Mouse (Mus musculus): ENCODE measurements around the gene Pikfyve. TPM values are rescaled to one million over a fixed set of nuclear protein-coding genes. Genes with fewer than 3 reads are reported as not detected.
A peak's percentile ranks its signal among the peaks of the same experiment; 100 is the strongest.

The Pikfyve gene
- 10 to 100 TPM in 1 of 4 experiments, 1 to 10 TPM in 3; 9.8 to 11.8 (median 9.9) TPM for total RNA-seq (2022)

DNA sequence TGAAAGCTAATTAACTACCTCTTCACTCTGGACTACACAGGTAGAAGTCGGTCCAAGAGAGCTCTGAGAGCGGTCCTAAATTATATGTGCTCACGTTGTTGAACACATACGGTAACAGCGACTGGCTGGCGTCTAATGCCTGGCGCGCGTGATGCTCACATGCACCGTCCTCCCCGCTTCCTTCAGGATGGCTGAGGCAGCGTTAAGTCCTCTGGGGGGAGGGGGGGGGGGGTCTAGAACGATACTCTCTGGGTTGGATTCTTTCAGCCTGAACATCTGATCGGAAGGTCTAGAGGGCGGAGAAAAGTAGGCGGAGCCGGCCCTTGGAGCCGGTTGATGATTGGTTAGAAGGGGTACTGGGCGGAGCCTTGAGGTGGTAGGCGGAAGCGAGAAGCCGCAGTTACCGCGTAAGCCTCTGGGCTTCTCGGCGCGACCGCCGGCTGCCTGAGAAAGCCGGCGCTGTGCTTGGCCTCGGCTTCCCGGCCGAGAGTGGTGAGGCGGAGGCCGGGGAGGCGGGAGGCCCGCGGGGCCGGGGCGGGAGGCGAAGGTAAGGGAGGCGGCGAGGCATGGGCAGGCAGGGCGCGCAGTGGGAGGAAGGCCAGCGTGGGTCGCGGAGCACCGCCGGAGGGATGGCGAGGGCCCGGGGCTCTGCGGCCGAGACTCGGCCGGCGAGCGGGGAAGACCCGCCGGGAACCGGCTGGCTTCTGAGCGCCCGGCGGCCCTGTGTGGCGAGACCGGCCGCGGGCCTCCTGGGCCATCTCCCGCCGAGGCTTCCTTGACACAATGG lies at the start of gene Pikfyve, which contains the start of gene Idh1:
Pikfyve (plus strand) TSS at position 397 of the 787 bp plus-strand sequence.
Idh1 (minus strand) TSS at position 214 of the 787 bp plus-strand sequence.
- peak; percentile 95 for DNase-seq (ENCODE audit: low spot score)

DNA sequence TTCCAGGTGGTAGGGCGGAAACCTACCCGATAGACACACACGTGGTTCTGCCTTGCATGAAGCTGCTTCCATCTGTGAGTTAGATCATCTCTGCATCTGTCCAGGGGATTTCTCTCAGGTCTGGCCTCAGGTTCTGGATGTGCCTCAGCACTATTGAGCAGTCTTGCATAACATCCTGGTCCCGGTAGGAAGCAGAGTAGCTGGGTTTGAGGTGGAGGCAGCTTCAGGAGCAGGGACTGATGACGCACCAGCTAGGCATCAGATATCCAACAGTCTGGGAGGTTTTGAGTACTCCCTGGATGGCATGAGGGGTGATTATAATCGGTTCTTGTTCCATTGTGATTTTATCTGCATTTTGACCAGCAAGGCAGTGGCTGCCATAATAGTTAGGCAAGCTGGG lies 48.9 kb upstream of the Pikfyve start:
- no peak for DNase-seq (ENCODE audit: low spot score)

DNA sequence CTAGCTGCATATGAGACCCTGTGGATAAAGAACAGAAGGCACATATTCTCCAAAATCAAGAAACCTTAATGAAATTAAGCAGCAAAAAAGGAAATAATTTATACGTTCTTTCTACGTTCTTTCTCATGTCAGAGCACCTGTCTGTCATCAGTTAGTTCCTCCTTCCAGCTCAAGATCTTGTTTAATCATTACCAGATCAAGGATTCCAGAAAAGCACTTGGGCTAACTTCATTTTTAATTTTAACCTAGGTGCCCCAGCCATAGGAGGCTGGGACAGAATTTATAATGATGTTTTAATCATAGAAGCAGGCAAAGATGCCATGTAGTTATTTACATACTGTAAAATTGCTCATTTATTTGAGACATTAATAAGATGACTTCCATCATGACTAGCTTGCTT lies 41.7 kb upstream of the Pikfyve start:
- no peak for DNase-seq (ENCODE audit: low spot score)

DNA sequence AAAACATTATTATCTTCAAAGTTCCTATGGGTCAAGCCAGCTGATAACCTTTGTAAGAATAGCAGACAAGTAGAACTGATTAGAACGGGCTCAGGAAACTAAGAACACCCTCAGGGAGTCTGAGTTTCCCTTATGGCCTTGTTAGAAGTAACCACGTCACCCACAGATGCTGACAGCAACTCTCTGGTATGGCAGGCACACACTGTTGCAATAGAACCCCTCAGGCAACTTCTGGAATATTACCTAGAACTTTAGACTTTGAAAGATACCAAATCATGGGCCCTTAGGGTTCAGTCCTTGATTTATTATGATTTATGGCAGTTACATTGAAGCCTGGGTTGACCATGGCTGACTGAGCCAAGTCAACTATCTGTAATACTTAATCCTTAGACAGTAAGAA lies 39.9 kb upstream of the Pikfyve start:
- no peak for DNase-seq (ENCODE audit: low spot score)

DNA sequence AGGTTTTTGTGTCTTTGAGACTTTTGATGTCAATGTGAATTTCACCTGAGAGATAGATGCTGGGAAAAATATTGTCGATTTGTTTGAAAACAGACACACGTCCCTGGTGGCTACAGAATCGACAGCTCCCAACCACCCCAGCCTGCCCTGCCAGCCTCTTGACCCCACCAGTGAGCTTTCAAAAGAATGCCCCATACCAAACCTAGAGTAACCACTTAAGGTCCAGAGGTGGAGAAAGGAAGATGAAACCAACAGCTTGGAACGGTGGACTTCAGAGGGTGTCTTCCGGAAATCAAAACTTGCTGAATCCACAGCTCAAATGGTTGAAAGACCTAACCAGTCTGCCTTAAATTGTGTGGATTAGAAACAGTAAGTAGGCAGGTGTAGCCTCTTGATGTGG lies 39.2 kb upstream of the Pikfyve start:
- DNase-seq (ENCODE audit: low spot score), result no peak

DNA sequence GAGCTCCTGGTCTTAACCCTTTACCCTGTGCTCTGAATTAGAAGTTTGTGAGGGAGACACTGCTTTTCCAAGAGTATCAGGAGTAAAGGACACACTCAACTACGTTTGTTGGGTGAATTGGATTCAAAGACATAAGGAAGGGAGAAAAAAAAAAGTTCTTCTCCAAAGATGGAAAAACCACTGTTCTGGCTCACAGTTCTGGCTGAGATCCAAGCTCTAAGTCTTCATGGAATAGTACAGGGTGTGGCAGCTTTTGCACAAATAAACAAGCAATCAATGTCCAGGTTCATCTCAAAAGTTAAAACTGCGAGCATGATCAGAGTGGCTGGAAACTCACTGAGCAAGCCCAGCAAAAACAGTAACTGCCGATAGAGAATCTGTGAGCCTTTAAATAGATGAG lies 38.5 kb upstream of the Pikfyve start:
- DNase-seq (ENCODE audit: low spot score), result no peak

DNA sequence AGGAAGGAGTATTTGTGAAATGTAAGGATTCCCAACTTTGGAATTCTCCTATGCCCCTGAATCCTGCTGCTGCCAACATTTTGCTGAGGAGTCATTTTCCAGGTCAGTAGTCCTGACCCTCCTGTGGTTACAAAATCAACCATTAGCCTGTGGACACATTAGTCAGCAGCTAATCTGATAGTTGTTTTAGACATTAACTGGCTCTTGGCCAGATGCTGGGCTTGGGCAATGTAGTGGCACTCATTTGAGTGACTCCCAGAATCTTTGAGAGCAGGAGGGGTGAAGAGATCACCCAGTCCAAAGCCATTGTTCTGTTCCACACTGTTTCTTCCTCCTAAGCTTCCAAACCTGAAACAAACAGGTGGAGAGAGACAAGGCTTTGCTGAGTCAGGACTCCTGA lies 31.7 kb upstream of the Pikfyve start:
- no peak for DNase-seq (ENCODE audit: low spot score)

DNA sequence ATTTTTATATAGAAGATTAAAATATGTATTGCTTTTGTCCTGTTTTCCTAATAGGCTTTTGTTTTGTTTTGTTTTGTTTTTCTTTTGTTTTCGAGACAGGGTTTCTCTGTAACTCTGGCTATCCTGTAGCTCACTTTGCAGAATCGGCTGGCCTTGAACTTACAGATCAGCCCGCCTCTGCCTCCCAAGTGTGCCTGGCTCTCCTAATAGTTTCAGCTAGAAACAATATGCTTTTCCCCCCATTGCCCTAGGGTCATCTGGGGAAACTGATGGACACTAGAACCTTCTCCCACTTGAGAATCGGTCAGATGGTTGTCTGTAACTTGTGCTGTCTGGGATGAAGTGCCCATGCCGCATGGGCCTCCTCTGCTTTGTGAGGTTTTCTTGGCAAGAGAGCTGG lies 30.4 kb upstream of the Pikfyve start:
- no peak for DNase-seq (ENCODE audit: low spot score)

DNA sequence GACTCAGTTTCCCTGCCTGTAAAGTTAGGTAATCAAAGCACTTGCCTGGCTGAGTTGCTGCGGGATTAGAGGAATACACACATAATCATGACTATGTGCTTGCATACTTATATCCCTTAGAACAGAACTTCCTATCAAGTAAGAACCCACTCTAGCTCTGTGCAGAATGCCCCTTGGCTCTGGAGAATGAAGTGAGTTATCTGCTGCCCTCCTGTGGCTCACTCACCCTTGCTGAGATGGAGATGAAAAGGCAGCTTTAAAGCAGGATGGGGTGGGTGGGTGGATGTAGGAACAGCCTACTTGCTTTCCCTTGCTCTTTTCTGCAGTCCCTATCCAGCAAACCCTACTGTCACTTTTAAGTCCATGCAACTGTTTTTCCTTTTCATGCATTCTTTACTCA lies 24.3 kb upstream of the Pikfyve start:
- no peak for DNase-seq (ENCODE audit: low spot score)

DNA sequence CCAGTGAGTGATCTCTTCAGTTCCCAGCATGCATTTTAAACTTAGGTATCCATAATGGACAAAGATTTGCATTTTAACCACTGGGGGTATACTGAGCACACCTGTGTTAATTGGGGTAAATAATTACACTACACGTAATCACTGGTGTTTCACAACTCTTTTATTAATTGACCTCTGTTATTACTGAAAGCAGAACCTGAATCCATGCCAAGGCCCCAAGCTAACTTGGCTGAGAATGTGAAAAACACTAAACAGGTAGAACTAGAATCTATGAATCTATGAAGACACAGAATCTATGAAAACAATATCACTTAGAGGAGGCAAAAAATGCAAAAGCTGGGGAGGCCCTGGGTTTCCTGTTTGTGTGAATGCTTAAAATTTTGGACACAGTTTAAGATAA lies 19.0 kb upstream of the Pikfyve start:
- DNase-seq (ENCODE audit: low spot score), result no peak

DNA sequence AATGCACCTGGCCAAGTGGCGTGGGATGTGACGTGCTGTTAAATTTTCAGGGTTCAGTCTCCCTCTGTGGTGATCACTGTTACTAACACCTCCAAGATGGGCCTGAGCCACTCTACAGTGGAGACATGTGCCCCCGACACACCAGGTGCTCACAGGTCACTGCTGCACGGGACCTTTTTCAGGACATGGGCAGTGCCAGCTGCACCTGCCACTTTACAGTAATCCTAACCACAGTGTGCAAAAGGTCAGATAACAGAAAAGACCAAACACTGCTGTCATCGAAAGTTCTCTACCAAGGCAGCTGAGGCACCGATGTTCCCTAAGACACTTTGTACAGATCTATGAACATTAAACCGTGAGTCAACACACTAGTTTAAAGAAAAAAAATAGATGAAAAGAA lies 16.9 kb upstream of the Pikfyve start:
- DNase-seq (ENCODE audit: low spot score), result no peak

DNA sequence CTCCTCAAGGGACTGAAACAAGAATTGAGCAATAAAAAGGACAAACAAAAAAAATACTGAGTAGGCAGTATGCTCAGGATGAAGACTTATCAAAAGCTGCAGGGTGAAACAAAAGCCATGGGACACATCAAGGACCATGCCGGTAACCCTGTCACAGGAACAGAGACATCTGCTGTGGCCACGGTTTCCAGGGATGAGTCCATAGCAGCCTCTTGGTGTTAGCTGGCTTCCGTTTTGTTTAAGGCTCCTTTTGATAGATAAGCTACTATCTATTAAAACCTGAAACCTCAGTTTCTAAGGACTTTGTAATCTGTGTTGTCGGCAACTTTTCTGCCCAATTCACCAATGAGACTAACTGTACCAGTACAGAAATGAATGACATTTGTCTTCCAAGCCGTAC lies 16.5 kb upstream of the Pikfyve start:
- DNase-seq (ENCODE audit: low spot score), result no peak

DNA sequence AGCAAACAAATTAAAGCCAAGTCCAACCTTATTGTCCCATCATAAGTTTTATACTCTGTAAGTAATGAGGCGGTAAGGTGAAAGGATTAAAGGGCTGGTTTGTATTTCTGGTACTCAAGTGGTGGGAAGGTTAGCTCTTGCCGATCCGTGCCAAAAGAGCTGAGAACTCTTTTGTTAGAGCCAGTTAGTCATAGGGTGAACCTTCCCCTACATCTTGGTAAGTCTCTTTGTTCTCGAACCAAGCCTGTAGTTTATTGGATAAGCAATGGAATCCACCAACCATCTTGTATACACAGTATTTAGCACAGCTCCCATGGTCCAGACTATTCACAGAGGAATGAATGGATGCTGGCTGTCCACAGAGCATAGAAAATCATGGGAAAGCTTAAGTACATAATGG lies 14.9 kb upstream of the Pikfyve start:
- DNase-seq (ENCODE audit: low spot score), result no peak

DNA sequence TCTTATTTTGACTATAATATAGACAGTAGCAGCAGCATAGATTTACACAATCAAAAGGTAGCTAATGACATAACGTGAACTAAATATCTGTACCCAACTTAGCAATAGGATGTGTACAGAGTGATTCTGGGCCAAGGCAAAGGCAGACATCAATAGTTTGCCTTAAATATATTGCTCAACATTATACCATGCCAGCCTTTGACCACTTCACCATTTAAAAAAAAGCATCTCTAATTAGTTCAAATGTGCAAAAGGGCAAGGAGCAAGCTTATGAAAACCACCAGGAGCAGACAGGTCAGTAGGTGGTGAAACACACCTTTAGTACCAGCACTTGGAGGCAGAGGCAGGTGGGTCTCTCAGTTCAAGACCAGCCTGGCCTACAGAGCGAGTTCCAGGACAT lies 12.8 kb upstream of the Pikfyve start:
- DNase-seq (ENCODE audit: low spot score), result no peak

DNA sequence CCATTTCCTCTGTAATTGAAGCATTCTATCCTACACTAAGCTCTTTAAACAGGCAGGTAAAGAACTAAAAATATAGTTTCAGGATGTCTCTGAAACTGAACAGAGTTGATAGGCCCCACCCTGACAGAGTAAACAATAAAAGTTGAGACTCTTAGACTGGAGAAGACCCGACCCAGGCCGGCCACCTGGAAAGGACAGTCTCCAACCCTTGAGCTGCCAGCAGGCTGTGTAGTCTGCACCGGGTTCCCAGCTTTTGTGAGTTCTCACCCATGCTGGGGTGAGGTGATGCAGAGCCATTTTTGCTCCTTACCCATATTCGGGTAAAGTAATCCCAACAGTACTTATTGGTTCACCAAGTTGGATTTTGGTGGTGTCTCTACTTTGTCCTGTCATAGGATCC lies 10.3 kb upstream of the Pikfyve start:
- no peak for DNase-seq (ENCODE audit: low spot score)

DNA sequence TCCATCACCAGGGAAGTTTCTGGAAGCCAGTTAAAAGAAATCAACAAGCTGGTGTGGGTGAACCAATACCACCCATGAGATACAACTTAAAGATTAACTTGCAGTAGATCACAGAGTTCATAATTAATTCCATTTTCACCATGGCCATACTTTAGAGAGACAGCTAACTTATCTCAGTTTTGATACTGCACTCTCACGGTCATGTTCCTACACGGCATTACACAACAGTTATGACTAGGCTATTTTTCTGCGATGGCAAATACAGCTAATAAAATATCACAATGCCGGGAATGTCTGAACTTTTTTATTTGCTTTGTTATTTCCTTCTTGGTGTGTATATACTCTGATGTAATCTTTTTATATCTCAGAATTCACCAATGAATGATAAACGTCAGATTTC lies 9.6 kb upstream of the Pikfyve start:
- peak; percentile 57 for DNase-seq (ENCODE audit: low spot score)

DNA sequence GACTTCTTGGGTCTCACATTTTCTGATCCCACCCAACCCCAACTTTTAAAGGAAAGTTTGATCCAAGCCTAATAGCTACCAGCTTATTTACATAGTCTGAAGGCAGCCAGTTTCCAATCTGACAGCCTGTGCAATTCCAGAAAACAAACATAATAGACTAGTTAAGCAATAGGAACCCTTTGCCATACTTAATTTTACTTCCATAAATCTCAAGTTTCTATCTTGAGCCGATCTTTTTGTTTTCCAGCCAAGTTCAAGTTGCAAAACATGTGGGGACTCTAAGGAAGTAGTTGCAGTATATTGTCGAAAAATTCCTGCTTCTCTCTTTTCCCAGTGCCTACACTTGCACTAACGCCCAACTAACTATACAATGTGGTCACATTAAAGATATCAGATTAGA lies 9.0 kb upstream of the Pikfyve start:
- no peak for DNase-seq (ENCODE audit: low spot score)

DNA sequence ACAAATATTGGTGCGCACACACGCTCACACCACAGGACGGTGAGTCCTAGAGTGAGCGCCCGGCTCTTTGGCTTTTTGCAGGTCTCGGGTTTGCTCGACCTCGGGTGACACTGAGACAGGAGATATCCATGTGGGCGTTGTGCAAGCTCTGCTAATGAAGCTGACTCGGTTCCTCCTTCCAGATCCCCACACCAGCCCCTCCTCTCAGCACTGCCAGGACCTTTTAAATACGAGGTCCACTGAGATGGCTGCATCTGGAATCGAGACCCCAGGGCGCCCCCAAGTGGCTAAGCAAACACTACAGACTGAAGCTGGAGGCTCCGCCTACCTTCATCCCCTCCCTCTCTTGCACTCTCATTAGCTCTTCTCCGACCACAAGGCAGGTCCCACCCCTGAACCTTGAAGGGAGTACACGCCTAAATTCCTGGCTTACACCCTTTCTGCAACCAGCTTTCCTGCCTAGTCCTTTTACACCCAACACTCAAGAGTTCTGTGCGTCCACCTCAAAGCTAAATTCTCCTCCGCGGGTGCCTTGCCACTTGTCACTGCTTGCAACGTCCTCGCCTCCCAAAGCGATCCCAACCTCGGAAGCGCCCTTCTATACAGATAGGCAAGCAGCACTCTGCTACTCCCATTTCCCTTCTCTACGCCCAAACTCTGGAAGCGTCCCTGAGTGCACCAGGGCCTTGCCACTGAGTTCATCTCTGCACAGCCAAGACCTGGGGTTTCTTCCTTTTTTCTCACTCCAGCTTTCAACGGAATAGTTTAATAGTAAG lies 8.2 kb upstream of the Pikfyve start:
- DNase-seq (ENCODE audit: low spot score), result peak; percentile 96

DNA sequence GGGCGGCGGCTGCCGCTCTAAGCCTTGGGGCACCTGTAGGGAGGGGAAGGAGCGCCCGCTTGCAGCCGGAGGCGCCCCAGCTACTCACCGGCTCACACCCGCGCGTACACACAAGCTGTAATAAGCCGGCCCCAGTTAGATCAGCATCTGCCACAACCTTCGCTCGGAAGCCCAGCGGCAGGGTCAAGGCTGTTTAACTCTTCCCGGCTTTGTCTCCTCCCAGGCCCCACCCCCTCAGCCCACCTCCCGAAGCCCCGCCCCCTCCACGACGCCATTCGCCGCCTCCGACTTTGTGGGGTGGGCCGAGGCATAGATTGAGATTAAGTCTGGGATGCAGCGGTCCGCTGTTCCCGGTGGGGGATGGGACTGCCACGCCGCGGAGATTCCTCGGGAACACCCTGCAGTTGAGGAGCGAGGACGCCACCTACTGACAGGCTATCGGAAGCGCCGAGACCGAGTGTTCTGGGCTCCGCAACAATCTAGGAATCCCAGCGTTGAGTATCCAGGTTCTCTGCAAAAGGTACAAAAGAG lies 7.5 kb upstream of the Pikfyve start:
- DNase-seq (ENCODE audit: low spot score), result peak; percentile 97

DNA sequence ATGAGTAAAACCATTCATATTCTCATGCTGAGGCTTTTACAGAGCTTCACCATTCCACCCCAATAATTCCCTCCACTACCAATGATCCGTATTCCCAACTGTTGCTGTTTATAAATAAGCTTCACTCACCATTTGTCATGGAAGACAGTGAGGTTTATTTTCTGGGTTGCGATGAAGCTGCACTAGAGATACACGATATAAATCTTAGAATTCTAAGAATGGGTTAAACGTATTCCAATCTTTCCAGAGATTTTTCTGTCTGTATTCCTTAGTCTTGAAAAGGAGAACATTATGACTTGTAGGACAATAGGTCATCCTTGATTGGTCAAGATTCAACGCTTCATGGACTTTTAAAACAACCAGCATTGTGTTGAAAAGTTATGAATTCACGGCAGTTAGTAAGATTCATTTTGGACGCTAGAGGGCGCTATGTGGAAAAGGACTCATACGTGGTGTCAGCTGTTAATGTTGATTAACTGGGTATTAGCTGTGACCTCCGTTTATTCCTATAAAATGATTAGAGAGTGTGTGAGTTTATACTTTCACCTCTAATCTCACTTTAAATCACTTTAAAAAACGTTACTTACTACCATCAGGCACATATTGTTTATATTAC lies 6.7 kb upstream of the Pikfyve start:
- DNase-seq (ENCODE audit: low spot score), result peak; percentile 87

DNA sequence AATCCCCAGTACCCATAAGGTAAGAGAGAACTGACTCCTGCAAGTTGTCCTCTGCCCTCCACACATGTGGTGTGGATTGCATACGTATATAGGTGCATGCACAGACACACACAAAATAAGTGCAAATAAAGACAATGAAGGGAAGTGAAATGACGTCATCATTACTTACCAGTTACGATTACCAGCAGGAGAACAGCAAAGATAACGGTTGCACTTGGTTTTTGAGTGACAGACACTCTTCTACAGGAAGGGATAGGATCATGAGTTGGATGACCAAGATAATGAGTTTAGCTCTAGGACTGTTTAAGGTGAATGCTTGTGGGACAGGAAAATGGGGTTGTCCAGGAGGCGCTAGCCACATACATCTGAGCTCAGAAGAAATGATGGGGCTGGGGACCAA lies 5.0 kb upstream of the Pikfyve start:
- no peak for DNase-seq (ENCODE audit: low spot score)

DNA sequence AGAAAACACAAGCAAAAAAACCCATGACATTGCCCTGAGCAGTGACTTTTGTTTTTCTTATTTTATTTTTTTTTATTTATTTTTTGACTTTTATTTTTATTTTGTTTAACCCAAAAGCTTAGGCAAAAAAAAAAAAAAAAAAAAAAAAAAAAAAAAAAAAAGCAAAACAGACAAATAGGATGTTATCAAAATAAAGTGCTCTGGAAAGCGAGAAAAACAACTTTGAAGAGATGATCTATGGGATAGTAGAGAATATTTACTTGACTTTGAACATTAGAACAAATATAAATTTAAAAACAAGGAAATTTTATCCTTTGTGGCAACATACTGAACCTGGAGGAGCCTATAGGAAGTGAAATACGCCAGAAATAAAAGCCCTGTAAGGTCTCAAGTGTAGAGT lies 2.5 kb upstream of the Pikfyve start:
- DNase-seq (ENCODE audit: low spot score), result no peak
